Mouse (Mus musculus): ENCODE data around the gene Hmox2. TPM values are rescaled to one million over a fixed set of nuclear protein-coding genes. Genes with fewer than 3 reads are reported as not detected.

Gene Hmox2
- polyA plus RNA-seq, 1 experiment from 2014 or later = 112 TPM

GRCm38 (mm10) chr16:4791332-4791731 lies 65.2 kb downstream of the Hmox2 start:
- Histone ChIP-seq H3K4me2 (replicated peaks) (no peak overlapping the region), H3K9me3 (no peaks in the 10 kb centered on the region), H3K36me3 (peaks cover 7% of the 10 kb centered on the region; the same call in 1 of the 2 replicates), H3K4me3 (no peak overlapping the region), H3K4me1 (peaks cover 25% of the 10 kb centered on the region), H3K27me3 (no peaks in the 10 kb centered on the region), H3K9ac (no peak overlapping the region), H3K27ac (no peak overlapping the region)
- WGBS = 70% methylated on average over 2 of the region's 2 CpGs
- no peak for ATAC-seq (ENCODE audit: low FRiP score, low read depth)

- ATAC-seq (ENCODE audit: low FRiP score, low read depth) = no peak
- Histone ChIP-seq H3K9me3 (no peaks in the 10 kb centered on the region), H3K36me3 (no peaks in the 10 kb centered on the region), H3K27ac (no peak overlapping the region), H3K9ac (no peak overlapping the region), H3K4me2 (replicated peaks) (no peak overlapping the region), H3K4me1 (no peaks in the 10 kb centered on the region), H3K4me3 (no peak overlapping the region), H3K27me3 (no peaks in the 10 kb centered on the region)
- 83% methylated on average over 4 of the region's 4 CpGs for WGBS
Observed at GRCm38 (mm10) chr16:4796631-4797030, 70.5 kb downstream of the Hmox2 start.

Other genes with a start within 250 kb of the Hmox2 start
- 38.7 and 41.8 TPM in 2 replicates for gene Srl, start 184.5 kb upstream of the Hmox2 start, polyA plus RNA-seq (2015; fragmentation: Nextera tagmentation; extraction: Ambion mirVana)
- 24.9 and 26.3 TPM in 2 replicates for gene Tfap4, start 166.5 kb upstream of the Hmox2 start, polyA plus RNA-seq (2015; fragmentation: Nextera tagmentation; extraction: Ambion mirVana)
- gene Glis2, start 131.6 kb upstream of the Hmox2 start, polyA plus RNA-seq (2015; fragmentation: Nextera tagmentation; extraction: Ambion mirVana) = 32.0 and 39.4 TPM in 2 replicates
- 105 and 106 TPM in 2 replicates for gene Pam16, start 101.4 kb upstream of the Hmox2 start, polyA plus RNA-seq (2015; fragmentation: Nextera tagmentation; extraction: Ambion mirVana)
- 35.6 and 35.9 TPM in 2 replicates for gene Vasn, start 86.4 kb upstream of the Hmox2 start, polyA plus RNA-seq (2015; fragmentation: Nextera tagmentation; extraction: Ambion mirVana)
- 56.6 and 60.0 TPM in 2 replicates for gene Dnaja3, start 86.4 kb upstream of the Hmox2 start, polyA plus RNA-seq (2015; fragmentation: Nextera tagmentation; extraction: Ambion mirVana)
- gene Coro7, start 46.6 kb upstream of the Hmox2 start, polyA plus RNA-seq (2015; fragmentation: Nextera tagmentation; extraction: Ambion mirVana) = 19.6 and 20.8 TPM in 2 replicates
- 113 and 118 TPM in 2 replicates for gene Nmral1, start 7.0 kb upstream of the Hmox2 start, polyA plus RNA-seq (2015; fragmentation: Nextera tagmentation; extraction: Ambion mirVana)
- 97.5 and 102 TPM in 2 replicates for gene Cdip1, start 63.9 kb downstream of the Hmox2 start, polyA plus RNA-seq (2015; fragmentation: Nextera tagmentation; extraction: Ambion mirVana)
- gene 4930562C15Rik, start 109.1 kb downstream of the Hmox2 start, polyA plus RNA-seq (2015; fragmentation: Nextera tagmentation; extraction: Ambion mirVana) = 0.75 and 1.2 TPM in 2 replicates
- gene Ubald1, start 154.0 kb downstream of the Hmox2 start, polyA plus RNA-seq (2015; fragmentation: Nextera tagmentation; extraction: Ambion mirVana) = 41.1 and 42.1 TPM in 2 replicates
- gene Mgrn1, start 159.9 kb downstream of the Hmox2 start, polyA plus RNA-seq (2015; fragmentation: Nextera tagmentation; extraction: Ambion mirVana) = 98.9 and 102 TPM in 2 replicates
- gene Nudt16l1, start 212.4 kb downstream of the Hmox2 start, polyA plus RNA-seq (2015; fragmentation: Nextera tagmentation; extraction: Ambion mirVana) = 178 and 182 TPM in 2 replicates
- gene Anks3, start 237.8 kb downstream of the Hmox2 start, polyA plus RNA-seq (2015; fragmentation: Nextera tagmentation; extraction: Ambion mirVana) = 76.2 and 76.4 TPM in 2 replicates